Mouse (Mus musculus): ENCODE measurements around the gene Gm5089. TPM values are rescaled to one million over a fixed set of nuclear protein-coding genes. Genes with fewer than 3 reads are reported as not detected.

Gene Gm5089
- polyA plus RNA-seq, 1 experiment from 2014 or later = not detected

- Histone ChIP-seq H3K36me3 (ENCODE audit: control insufficient read depth, insufficient read depth, low read length) (no peaks in the 10 kb centered on the region), H3K4me3 (ENCODE audit: low read depth, low read length) (peak overlapping the region; percentile 27), H3K9me3 (ENCODE audit: control insufficient read depth, low read length) (no peaks in the 10 kb centered on the region), H3K4me2 (ENCODE audit: low read length) (peak overlapping the region; percentile 52), H3K9ac (ENCODE audit: low read length) (no peak overlapping the region), H3K27ac (ENCODE audit: low read depth) (no peak overlapping the region), H3K27me3 (replicated peaks; ENCODE audit: control insufficient read depth, insufficient read depth, low read length) (peaks cover 55% of the 10 kb centered on the region), H3K4me1 (replicated peaks; ENCODE audit: control insufficient read depth, insufficient read depth, low read length) (peaks cover 6% of the 10 kb centered on the region)
- WGBS = 3% methylated on average over 18 of the region's 18 CpGs
- DNase-seq (ENCODE audit: low spot score) = peak; percentile 58
- no peak for ATAC-seq (replicated peaks; ENCODE audit: low FRiP score, low TSS enrichment, low read depth)
Observed at GRCm38 (mm10) chr14:122405897-122406540, 44.9 kb downstream of the Gm5089 start.

- ATAC-seq (replicated peaks; ENCODE audit: low FRiP score, low TSS enrichment, low read depth) = no peak
- Histone ChIP-seq H3K27me3 (replicated peaks; ENCODE audit: control insufficient read depth, insufficient read depth, low read length) (peaks cover 55% of the 10 kb centered on the region), H3K27ac (ENCODE audit: low read depth) (no peak overlapping the region), H3K9me3 (ENCODE audit: control insufficient read depth, low read length) (no peaks in the 10 kb centered on the region), H3K36me3 (ENCODE audit: control insufficient read depth, insufficient read depth, low read length) (no peaks in the 10 kb centered on the region), H3K4me3 (ENCODE audit: low read depth, low read length) (no peak overlapping the region), H3K9ac (ENCODE audit: low read length) (no peak overlapping the region), H3K4me1 (replicated peaks; ENCODE audit: control insufficient read depth, insufficient read depth, low read length) (peaks cover 6% of the 10 kb centered on the region), H3K4me2 (ENCODE audit: low read length) (no peak overlapping the region)
- no peak for DNase-seq (ENCODE audit: low spot score)
- WGBS = 60% methylated on average over 12 of the region's 12 CpGs
Observed at GRCm38 (mm10) chr14:122405236-122405635, 45.7 kb downstream of the Gm5089 start.

- Histone ChIP-seq H3K9me3 (ENCODE audit: control insufficient read depth, low read length) (no peaks in the 10 kb centered on the region), H3K27me3 (replicated peaks; ENCODE audit: control insufficient read depth, insufficient read depth, low read length) (peaks cover 55% of the 10 kb centered on the region), H3K36me3 (ENCODE audit: control insufficient read depth, insufficient read depth, low read length) (no peaks in the 10 kb centered on the region), H3K4me3 (ENCODE audit: low read depth, low read length) (no peak overlapping the region), H3K4me1 (replicated peaks; ENCODE audit: control insufficient read depth, insufficient read depth, low read length) (peaks cover 6% of the 10 kb centered on the region), H3K27ac (ENCODE audit: low read depth) (no peak overlapping the region), H3K9ac (ENCODE audit: low read length) (no peak overlapping the region), H3K4me2 (ENCODE audit: low read length) (no peak overlapping the region)
- ATAC-seq (replicated peaks; ENCODE audit: low FRiP score, low TSS enrichment, low read depth) (no peak), DNase-seq (ENCODE audit: low spot score) (no peak)
- WGBS = 77% methylated on average over 7 of the region's 7 CpGs
Observed at GRCm38 (mm10) chr14:122404596-122405154, 46.2 kb downstream of the Gm5089 start.

- Histone ChIP-seq H3K27me3 (replicated peaks; ENCODE audit: control insufficient read depth, insufficient read depth, low read length) (peaks cover 51% of the 10 kb centered on the region), H3K4me3 (ENCODE audit: low read depth, low read length) (no peak overlapping the region), H3K4me1 (replicated peaks; ENCODE audit: control insufficient read depth, insufficient read depth, low read length) (peaks cover 6% of the 10 kb centered on the region), H3K27ac (ENCODE audit: low read depth) (no peak overlapping the region), H3K4me2 (ENCODE audit: low read length) (no peak overlapping the region), H3K9me3 (ENCODE audit: control insufficient read depth, low read length) (no peaks in the 10 kb centered on the region), H3K9ac (ENCODE audit: low read length) (no peak overlapping the region), H3K36me3 (ENCODE audit: control insufficient read depth, insufficient read depth, low read length) (no peaks in the 10 kb centered on the region)
- no peak for ATAC-seq (replicated peaks; ENCODE audit: low FRiP score, low TSS enrichment, low read depth)
- WGBS = 85% methylated on average over 3 of the region's 3 CpGs
- DNase-seq (ENCODE audit: low spot score) = peak; percentile 43
Observed at GRCm38 (mm10) chr14:122403422-122403940, 47.4 kb downstream of the Gm5089 start.

GRCm38 (mm10) chr14:122402716-122403258 lies 48.1 kb downstream of the Gm5089 start:
- no peaks in the 10 kb centered on the region for H3K9me3 ChIP-seq (ENCODE audit: control insufficient read depth, low read length)
- H3K9ac ChIP-seq (ENCODE audit: low read length) = no peak overlapping the region
- H3K4me3 ChIP-seq (ENCODE audit: low read depth, low read length) = no peak overlapping the region
- 56% methylated on average over 12 of the region's 12 CpGs for WGBS
- ATAC-seq (replicated peaks; ENCODE audit: low FRiP score, low TSS enrichment, low read depth) (no peak), DNase-seq (ENCODE audit: low spot score) (peak; percentile 41)
- no peaks in the 10 kb centered on the region for H3K36me3 ChIP-seq (ENCODE audit: control insufficient read depth, insufficient read depth, low read length)
- H3K27me3 ChIP-seq (replicated peaks; ENCODE audit: control insufficient read depth, insufficient read depth, low read length) = peaks cover 45% of the 10 kb centered on the region
- no peak overlapping the region for H3K4me2 ChIP-seq (ENCODE audit: low read length)
- peaks cover 6% of the 10 kb centered on the region for H3K4me1 ChIP-seq (replicated peaks; ENCODE audit: control insufficient read depth, insufficient read depth, low read length)
- no peak overlapping the region for H3K27ac ChIP-seq (ENCODE audit: low read depth)

GRCm38 (mm10) chr14:122401886-122402285 lies 49.0 kb downstream of the Gm5089 start:
- no peak for ATAC-seq (replicated peaks; ENCODE audit: low FRiP score, low TSS enrichment, low read depth)
- Histone ChIP-seq H3K4me3 (ENCODE audit: low read depth, low read length) (no peak overlapping the region), H3K4me2 (ENCODE audit: low read length) (no peak overlapping the region), H3K4me1 (replicated peaks; ENCODE audit: control insufficient read depth, insufficient read depth, low read length) (peaks cover 5% of the 10 kb centered on the region), H3K27ac (ENCODE audit: low read depth) (no peak overlapping the region), H3K9me3 (ENCODE audit: control insufficient read depth, low read length) (no peaks in the 10 kb centered on the region), H3K27me3 (replicated peaks; ENCODE audit: control insufficient read depth, insufficient read depth, low read length) (peaks cover 36% of the 10 kb centered on the region), H3K36me3 (ENCODE audit: control insufficient read depth, insufficient read depth, low read length) (no peaks in the 10 kb centered on the region), H3K9ac (ENCODE audit: low read length) (no peak overlapping the region)
- 67% methylated on average over 11 of the region's 11 CpGs for WGBS
- peak; percentile 29 for DNase-seq (ENCODE audit: low spot score)

- Histone ChIP-seq H3K4me3 (ENCODE audit: low read depth, low read length) (no peak overlapping the region), H3K27me3 (replicated peaks; ENCODE audit: control insufficient read depth, insufficient read depth, low read length) (peaks cover 16% of the 10 kb centered on the region), H3K27ac (ENCODE audit: low read depth) (no peak overlapping the region), H3K9me3 (ENCODE audit: control insufficient read depth, low read length) (no peaks in the 10 kb centered on the region), H3K4me2 (ENCODE audit: low read length) (no peak overlapping the region), H3K9ac (ENCODE audit: low read length) (no peak overlapping the region), H3K4me1 (replicated peaks; ENCODE audit: control insufficient read depth, insufficient read depth, low read length) (no peaks in the 10 kb centered on the region), H3K36me3 (ENCODE audit: control insufficient read depth, insufficient read depth, low read length) (no peaks in the 10 kb centered on the region)
- ATAC-seq (replicated peaks; ENCODE audit: low FRiP score, low TSS enrichment, low read depth) (no peak), DNase-seq (ENCODE audit: low spot score) (peak; percentile 31)
- WGBS = 69% methylated on average over 5 of the region's 5 CpGs
Observed at GRCm38 (mm10) chr14:122399906-122400305, 51.0 kb downstream of the Gm5089 start.

- H3K27ac ChIP-seq (ENCODE audit: low read depth) = no peak overlapping the region
- H3K4me3 ChIP-seq (ENCODE audit: low read depth, low read length) = no peak overlapping the region
- WGBS = 62% methylated on average over 4 of the region's 4 CpGs
- H3K27me3 ChIP-seq (replicated peaks; ENCODE audit: control insufficient read depth, insufficient read depth, low read length) = peaks cover 7% of the 10 kb centered on the region
- ATAC-seq (replicated peaks; ENCODE audit: low FRiP score, low TSS enrichment, low read depth) = no peak
- no peaks in the 10 kb centered on the region for H3K36me3 ChIP-seq (ENCODE audit: control insufficient read depth, insufficient read depth, low read length)
- no peak for DNase-seq (ENCODE audit: low spot score)
- H3K9me3 ChIP-seq (ENCODE audit: control insufficient read depth, low read length) = no peaks in the 10 kb centered on the region
- no peak overlapping the region for H3K9ac ChIP-seq (ENCODE audit: low read length)
- no peak overlapping the region for H3K4me2 ChIP-seq (ENCODE audit: low read length)
- no peaks in the 10 kb centered on the region for H3K4me1 ChIP-seq (replicated peaks; ENCODE audit: control insufficient read depth, insufficient read depth, low read length)
Observed at GRCm38 (mm10) chr14:122398676-122399075, 52.2 kb downstream of the Gm5089 start.
